Mouse (Mus musculus) heart, embryonic 15.5 days (tissue): Measurements from ENCODE around the gene Tsga10ip. TPM values are rescaled to one million over a fixed set of nuclear protein-coding genes. Genes with fewer than 3 reads are reported as not detected.

Experiments
- ATAC-seq: fragments of 200-750 bp; cut with Nextera tagmentation; replicated peaks from 2 replicates; pipeline ENCODE4 v1.8.0; 2017; ENCODE audit warnings: low read depth, moderate TSS enrichment; ENCODE audit not compliant: insufficient number of reproducible peaks, insufficient read depth, low FRiP score
- H3K27ac ChIP-seq: fragments of 300-500 bp; sonication (generic); 2 replicates; pipeline ENCODE4 v1.5.1; 2015; ENCODE audit warnings: mild to moderate bottlenecking, inconsistent platforms
- H3K27me3 ChIP-seq: fragments of 300-500 bp; sonication (generic); 2 replicates; pipeline ENCODE4 v1.6.1; 2015; ENCODE audit warnings: inconsistent platforms
- H3K36me3 ChIP-seq: fragments of 300-500 bp; sonication (generic); 2 replicates; pipeline ENCODE4 v1.6.1; 2015; ENCODE audit warnings: mild to moderate bottlenecking, inconsistent platforms
- H3K4me1 ChIP-seq: fragments of 300-500 bp; sonication (generic); replicated peaks from 2 replicates; pipeline ENCODE4 v1.6.1; 2015; ENCODE audit warnings: inconsistent platforms
- H3K4me2 ChIP-seq: fragments of 300-500 bp; sonication (generic); 2 replicates; pipeline ENCODE4 v1.6.1; 2015; ENCODE audit warnings: inconsistent platforms, mild to moderate bottlenecking, moderate library complexity
- H3K4me3 ChIP-seq: fragments of 300-500 bp; sonication (generic); 2 replicates; pipeline ENCODE4 v1.5.1; 2015; ENCODE audit warnings: mild to moderate bottlenecking, inconsistent platforms
- H3K9ac ChIP-seq: fragments of 300-500 bp; sonication (generic); 2 replicates; pipeline ENCODE4 v1.6.1; 2015; ENCODE audit warnings: mild to moderate bottlenecking, inconsistent platforms
- H3K9me3 ChIP-seq: fragments of 300-500 bp; sonication (generic); replicated peaks from 2 replicates; pipeline ENCODE4 v1.6.1; 2016; ENCODE audit warnings: inconsistent platforms
- WGBS: fragments of 180-500 bp; shearing (Covaris S2); methylation state at CpG from one replicate; pipeline ENCODE4 v1.1.7; 2015; ENCODE audit warnings: mixed read lengths; 5-methylcytosine and 5-hydroxymethylcytosine counted together
- polyA plus RNA-seq: library from polyadenylated mRNA; unstranded; fragments of >200 nt; fragmentation: Nextera tagmentation; extraction: Ambion mirVana; gene quantifications from 2 replicates; pipeline ENCODE4 v1.2.1, GENCODE M21; 2015

Tsga10ip gene
- polyA plus RNA-seq, 1 experiment from 2014 or later = 2.0 TPM

DNA sequence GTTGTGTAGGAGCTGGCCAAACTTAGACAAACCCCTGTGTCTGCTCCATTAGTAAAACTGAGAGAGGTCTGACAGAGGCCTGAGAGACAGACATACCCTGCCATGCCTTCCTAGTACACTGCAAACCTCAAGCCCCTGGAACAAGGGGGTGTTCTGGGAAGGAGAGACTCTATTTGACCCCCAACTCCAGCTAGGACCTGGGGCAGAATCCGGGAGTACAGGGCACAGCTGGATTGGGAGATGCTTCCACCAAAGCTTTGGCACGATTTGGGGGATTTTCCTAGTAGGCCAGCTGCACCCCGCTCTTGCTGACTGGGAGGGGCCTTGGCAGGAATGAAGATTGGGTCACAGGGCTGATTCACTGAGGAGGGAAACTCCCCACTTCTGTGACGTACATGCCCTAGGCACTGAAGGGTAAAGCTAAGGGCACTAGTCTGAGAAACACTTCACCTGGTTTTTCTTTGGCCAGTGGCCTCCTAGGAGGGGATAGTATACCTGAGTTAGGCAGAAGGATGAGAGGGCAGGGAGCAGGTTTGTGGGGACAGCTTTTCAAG is 29.7 kb upstream of the Tsga10ip start:
- 67% methylated on average over 4 of the region's 4 CpGs for WGBS
- no peak overlapping the region for H3K4me3 ChIP-seq
- H3K9me3 ChIP-seq = no peaks in the 10 kb centered on the region
- peaks cover 3% of the 10 kb centered on the region; the same call in 1 of the 2 replicates for H3K27me3 ChIP-seq
- peaks cover 32% of the 10 kb centered on the region for H3K4me1 ChIP-seq
- no peak for ATAC-seq
- H3K36me3 ChIP-seq = peaks cover 3% of the 10 kb centered on the region; the same call in 1 of the 2 replicates
- H3K27ac ChIP-seq = no peak overlapping the region
- H3K9ac ChIP-seq = no peak overlapping the region
- H3K4me2 ChIP-seq = no peak overlapping the region

DNA sequence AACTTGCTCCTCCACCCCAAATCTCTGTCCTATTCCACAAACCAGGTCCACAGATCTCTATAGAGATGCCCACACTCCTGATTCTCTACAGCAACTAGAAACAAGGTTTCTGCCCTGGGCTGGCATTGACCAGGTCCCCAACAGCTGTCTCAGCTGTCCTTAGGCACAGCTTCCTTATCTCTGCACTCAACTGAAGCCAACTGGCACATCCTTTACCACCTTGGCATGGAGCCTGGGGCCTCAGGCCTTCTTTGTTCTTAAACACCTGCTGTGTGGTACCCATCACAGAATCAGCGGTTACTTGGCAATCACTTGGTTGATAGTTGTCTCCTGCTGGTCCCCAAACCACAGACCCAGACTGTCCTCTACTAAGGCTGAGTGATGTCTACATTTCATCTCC is 28.1 kb upstream of the Tsga10ip start:
- no peak overlapping the region for H3K9ac ChIP-seq
- no peaks in the 10 kb centered on the region for H3K27me3 ChIP-seq
- H3K9me3 ChIP-seq = no peaks in the 10 kb centered on the region
- H3K4me1 ChIP-seq = peaks cover 47% of the 10 kb centered on the region
- no peak overlapping the region for H3K4me3 ChIP-seq
- no peak overlapping the region for H3K4me2 ChIP-seq
- ATAC-seq = no peak
- whole genome bisulfite sequencing = 68% methylated on average over 1 of the region's 1 CpGs
- H3K36me3 ChIP-seq = peaks cover 14% of the 10 kb centered on the region
- H3K27ac ChIP-seq = 0 out of 2 replicates have a peak overlapping the region, but pooled peaks have one; percentile 4

DNA sequence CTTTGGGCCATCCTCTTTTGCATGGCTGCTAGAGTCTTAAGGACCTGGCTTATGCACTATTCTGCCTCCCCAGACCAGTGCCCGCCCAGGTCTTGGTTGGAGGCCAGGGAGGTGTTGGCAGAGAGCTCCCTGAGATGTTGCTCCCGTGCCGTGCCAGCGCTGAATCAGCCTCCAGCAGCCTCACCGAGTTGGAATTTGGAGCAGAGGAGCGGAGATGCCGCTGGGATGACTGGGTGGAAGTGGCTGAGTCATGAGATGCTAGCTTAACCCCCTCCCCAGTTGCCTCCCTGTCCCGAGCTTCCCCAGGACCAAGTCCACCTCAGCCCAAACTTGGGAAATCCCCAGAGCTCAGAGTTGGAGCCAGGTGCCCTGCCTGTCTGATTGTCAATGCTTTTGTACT is 27.5 kb upstream of the Tsga10ip start:
- ATAC-seq = no peak
- peaks cover 14% of the 10 kb centered on the region for H3K36me3 ChIP-seq
- WGBS = 47% methylated on average over 8 of the region's 8 CpGs
- no peak overlapping the region for H3K9ac ChIP-seq
- H3K4me1 ChIP-seq = peaks cover 47% of the 10 kb centered on the region
- H3K27ac ChIP-seq = 0 out of 2 replicates have a peak overlapping the region, but pooled peaks have one; percentile 4
- no peaks in the 10 kb centered on the region for H3K27me3 ChIP-seq
- H3K4me3 ChIP-seq = no peak overlapping the region
- H3K4me2 ChIP-seq = no peak overlapping the region
- no peaks in the 10 kb centered on the region for H3K9me3 ChIP-seq

DNA sequence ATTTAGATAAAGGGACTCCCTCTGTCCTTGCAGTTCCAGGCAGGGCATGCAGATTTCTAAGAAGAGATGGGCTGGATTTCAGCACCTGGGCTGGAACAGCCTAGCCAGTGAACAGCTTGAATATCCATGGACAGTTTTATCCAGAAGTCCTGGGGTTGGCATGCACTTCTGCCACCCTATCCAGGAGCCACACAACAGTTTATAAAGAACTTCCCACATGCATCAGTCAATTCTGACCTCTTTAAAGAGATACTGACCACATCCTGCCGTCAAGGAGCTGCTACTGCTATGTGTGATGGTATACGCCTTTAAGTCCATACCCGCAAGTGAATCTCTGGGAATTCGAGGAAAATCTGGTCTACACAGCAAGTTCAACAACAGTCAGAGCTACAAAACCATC is 26.9 kb upstream of the Tsga10ip start:
- Histone ChIP-seq H3K4me3 (no peak overlapping the region), H3K36me3 (peaks cover 14% of the 10 kb centered on the region), H3K27me3 (no peaks in the 10 kb centered on the region), H3K9ac (no peak overlapping the region), H3K27ac (no peak overlapping the region), H3K4me2 (no peak overlapping the region), H3K9me3 (no peaks in the 10 kb centered on the region), H3K4me1 (peaks cover 47% of the 10 kb centered on the region)
- 77% methylated on average over 4 of the region's 4 CpGs for WGBS
- no peak for ATAC-seq

DNA sequence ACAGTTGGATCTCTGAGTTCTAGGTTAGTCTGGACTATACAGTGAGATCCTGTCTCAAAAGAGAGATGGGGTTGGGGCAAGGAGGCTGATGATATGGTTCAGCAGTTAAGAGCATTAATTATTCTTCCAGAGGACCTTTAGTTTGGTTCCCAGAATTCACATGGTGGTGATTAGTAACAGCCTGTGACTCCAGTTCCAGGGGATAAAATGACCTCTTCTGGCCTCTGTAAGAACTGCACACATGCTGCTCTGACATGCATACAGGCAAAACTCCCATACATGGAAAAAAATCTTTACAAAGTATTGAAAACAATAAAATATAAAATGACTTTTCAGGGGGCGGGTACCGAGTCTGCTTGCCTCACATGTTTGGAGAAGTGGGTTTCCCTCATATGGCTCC is 25.8 kb upstream of the Tsga10ip start:
- ATAC-seq = no peak
- no peak overlapping the region for H3K4me2 ChIP-seq
- H3K9ac ChIP-seq = no peak overlapping the region
- H3K9me3 ChIP-seq = no peaks in the 10 kb centered on the region
- WGBS = 81% methylated on average over 2 of the region's 2 CpGs
- H3K36me3 ChIP-seq = peaks cover 14% of the 10 kb centered on the region
- H3K27me3 ChIP-seq = no peaks in the 10 kb centered on the region
- H3K4me1 ChIP-seq = peaks cover 46% of the 10 kb centered on the region
- H3K4me3 ChIP-seq = no peak overlapping the region
- H3K27ac ChIP-seq = no peak overlapping the region

DNA sequence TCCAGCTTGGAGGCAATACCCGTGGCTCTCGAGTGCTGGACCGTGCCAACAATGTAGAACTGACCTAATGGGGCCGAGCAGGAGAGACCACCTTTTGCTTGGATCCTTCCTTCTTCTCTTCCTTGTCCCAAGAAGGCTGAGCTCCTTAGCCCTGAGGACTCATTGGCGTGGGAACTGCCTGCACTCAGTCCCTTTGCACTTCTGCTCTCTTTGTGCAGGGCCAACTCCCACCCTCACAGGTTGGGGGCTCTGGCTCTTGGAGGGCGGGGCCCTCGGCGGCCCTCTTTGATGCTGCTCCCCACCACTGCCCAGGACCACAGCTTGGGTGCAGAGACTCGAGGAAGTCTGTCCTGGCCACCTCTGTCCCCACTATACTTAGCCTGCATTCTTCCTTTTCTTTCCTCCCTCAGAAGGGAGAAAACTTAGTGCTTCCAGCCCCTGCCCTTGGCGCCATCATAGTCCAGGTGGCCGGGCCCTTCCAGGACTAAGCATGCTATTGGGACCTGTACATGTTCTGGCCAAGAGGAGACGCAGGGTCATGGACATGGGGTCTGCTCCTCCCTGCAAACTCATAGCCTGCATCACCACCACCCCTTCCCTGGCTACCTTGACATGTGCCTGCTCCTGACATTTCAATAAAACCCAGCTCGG is 24.4 kb upstream of the Tsga10ip start:
- Histone ChIP-seq H3K9ac (no peak overlapping the region), H3K4me3 (no peak overlapping the region), H3K27ac (no peak overlapping the region), H3K36me3 (peaks cover 19% of the 10 kb centered on the region), H3K9me3 (no peaks in the 10 kb centered on the region), H3K4me1 (peaks cover 41% of the 10 kb centered on the region), H3K27me3 (no peaks in the 10 kb centered on the region), H3K4me2 (peak overlapping the region; percentile 75)
- 88% methylated on average over 13 of the region's 13 CpGs for WGBS
- ATAC-seq = no peak

DNA sequence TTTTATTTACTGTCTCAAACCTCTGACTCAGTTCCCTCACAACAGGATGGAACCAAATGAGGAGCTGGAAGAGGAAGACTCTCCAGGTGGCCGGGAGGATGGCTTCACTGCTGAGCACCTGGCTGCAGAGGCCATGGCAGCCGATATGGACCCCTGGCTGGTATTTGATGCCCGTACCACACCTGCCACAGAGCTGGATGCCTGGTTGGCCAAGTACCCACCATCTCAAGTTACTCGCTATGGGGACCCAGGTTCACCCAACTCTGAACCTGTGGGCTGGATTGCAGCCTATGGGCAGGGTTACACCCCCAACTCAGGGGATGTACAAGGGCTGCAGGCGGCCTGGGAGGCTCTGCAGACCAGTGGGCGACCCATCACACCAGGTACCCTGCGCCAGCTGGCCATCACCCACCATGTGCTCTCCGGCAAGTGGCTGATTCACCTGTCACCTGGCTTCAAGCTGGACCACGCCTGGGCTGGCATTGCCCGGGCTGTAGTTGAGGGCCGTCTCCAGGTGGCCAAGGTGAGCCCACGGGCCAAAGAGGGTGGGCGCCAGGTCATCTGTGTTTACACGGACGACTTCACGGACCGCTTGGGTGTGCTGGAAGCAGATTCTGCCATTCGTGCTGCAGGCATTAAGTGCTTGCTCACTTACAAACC is 23.7 kb upstream of the Tsga10ip start:
- H3K36me3 ChIP-seq = peaks cover 19% of the 10 kb centered on the region
- peaks cover 41% of the 10 kb centered on the region for H3K4me1 ChIP-seq
- WGBS = 86% methylated on average over 18 of the region's 18 CpGs
- H3K4me3 ChIP-seq = peak overlapping the region; percentile 83
- H3K9me3 ChIP-seq = no peaks in the 10 kb centered on the region
- H3K27me3 ChIP-seq = no peaks in the 10 kb centered on the region
- peak overlapping the region; percentile 94 for H3K9ac ChIP-seq
- no peak for ATAC-seq
- H3K4me2 ChIP-seq = peak overlapping the region; percentile 75
- H3K27ac ChIP-seq = peak overlapping the region; percentile 95

DNA sequence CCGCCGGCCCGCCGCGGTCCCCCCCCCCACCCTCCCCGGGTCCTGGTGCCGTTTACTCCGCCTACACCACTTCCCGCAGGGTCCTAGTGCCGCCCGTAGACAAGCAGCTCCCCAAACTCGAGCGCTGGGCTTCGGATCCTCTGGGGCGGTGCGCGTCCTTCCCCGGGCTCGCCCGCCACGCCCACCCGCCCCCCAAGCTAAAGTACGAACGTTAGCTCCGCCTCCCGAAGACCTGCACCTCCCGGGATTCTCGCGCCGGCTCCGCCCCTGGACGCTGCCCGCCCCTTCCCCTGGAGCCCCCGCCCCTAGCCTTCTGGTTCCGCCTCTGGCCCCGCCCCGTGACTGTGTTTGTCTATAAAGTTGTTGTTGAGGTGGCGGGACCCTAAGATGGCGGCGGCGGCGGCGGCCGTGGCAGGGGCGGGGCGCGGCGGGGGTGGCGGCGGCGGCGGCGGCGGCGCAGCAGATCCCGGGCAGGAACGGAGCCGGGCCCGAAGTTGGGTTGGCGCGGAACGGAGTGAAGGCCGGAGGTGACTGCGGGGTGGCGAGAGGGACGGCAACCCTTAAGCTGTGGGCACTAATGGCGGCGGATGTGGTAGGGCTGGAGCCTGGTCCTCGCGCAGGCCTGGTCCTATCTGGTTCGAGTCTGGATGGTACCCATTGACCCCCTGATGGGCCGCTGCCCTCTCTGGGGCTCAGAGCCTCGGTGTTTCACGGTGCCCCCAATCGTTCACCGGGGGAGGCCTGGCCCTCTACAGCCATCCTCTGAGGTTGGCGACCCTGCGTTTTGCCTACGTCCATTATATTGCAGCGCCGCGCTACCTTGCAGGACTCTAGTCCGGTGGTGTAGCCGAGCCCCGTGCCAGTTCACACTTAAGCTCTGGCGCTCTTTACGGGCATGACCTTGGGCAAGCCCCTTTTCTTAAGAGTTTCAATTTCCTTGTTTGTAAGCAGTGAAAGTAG is 22.7 kb upstream of the Tsga10ip start, which contains the start of the genes Drap1 and AI837181:
Gene Drap1 (minus strand): TSS at position 198 of the 960 bp plus-strand sequence.
Gene AI837181 (plus strand): TSS at position 363 of the 960 bp plus-strand sequence.
- under 1% methylated on average over 74 of the region's 87 CpGs for WGBS
- Histone ChIP-seq H3K9ac (peak within 1 kb of the TSS; percentile 94), H3K9me3 (no peaks in the 10 kb centered on the region), H3K27ac (peak within 1 kb of the TSS; percentile 95), H3K4me3 (peak within 1 kb of the TSS; percentile 83), H3K4me2 (peak within 1 kb of the TSS; percentile 91), H3K36me3 (peaks cover 23% of the 10 kb centered on the region), H3K27me3 (no peaks in the 10 kb centered on the region), H3K4me1 (peaks cover 41% of the 10 kb centered on the region)
- ATAC-seq = peak; percentile 91

DNA sequence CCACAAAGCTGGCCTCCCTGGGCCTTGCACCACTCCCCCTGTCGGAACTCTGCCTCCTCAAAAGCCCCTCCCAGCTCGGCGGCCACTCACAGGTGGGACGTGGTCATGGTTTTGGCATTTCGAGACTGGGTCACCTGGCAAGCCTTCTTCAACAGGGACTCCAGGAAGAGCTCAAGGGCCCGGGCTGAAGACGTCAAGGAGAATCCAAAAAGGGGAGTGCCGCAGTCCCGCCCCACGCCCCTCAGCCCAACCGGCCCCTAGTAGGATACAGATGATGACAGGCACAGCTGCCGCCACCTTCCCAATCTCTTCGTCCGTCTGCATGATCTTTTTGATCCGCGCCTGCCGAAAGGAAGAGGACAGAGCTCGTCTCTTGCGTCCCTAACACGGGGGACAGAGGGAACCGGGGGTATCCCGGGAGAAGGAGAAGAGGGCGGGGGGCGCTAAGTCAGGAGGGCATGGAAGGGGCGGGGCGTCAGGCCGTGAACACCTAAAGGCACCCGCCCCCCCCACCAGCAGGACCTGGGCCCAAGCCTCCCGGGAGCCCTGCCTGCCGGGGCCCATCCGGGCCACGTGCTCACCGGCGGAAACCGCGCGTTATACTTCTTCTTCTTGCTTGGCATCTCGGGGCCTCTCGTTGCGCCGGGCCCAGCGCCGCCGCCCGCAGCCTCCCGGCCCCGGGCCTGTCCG is 21.9 kb upstream of the Tsga10ip start:
- Histone ChIP-seq H3K9ac (peak overlapping the region; percentile 89), H3K27me3 (no peaks in the 10 kb centered on the region), H3K4me3 (peak overlapping the region; percentile 83), H3K36me3 (peaks cover 30% of the 10 kb centered on the region), H3K4me2 (peak overlapping the region; percentile 91), H3K27ac (peak overlapping the region; percentile 95), H3K4me1 (peaks cover 34% of the 10 kb centered on the region), H3K9me3 (no peaks in the 10 kb centered on the region)
- ATAC-seq = peak; percentile 67
- WGBS = under 1% methylated on average over 41 of the region's 48 CpGs

DNA sequence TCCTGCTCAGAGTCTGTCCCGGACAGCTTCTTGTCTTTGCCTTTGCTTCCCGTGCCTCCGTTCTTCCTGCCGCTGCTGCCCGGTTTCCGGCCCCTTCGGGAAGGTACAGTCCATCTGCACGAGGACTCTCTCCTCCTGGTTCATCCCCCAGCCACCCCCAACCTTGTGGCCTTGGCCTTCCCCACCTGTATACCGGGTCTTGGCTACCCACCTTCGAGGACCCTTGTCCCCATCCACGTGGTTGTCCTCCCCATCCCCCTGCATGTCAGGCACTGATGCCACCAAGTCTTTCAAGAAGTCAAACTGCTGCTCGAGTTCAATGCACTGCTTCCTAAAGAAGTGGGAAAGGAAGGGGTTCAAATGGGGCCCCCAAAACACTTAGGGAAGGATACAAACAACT is 21.2 kb upstream of the Tsga10ip start:
- Histone ChIP-seq H3K4me1 (peaks cover 30% of the 10 kb centered on the region), H3K9ac (peak overlapping the region; percentile 89), H3K9me3 (no peaks in the 10 kb centered on the region), H3K27me3 (no peaks in the 10 kb centered on the region), H3K27ac (peak overlapping the region; percentile 95), H3K36me3 (peaks cover 30% of the 10 kb centered on the region), H3K4me2 (peak overlapping the region; percentile 91), H3K4me3 (peak overlapping the region; percentile 83)
- ATAC-seq = no peak
- 67% methylated on average over 12 of the region's 12 CpGs for WGBS
